Mouse (Mus musculus) frontal cortex, adult (tissue): Measurements from ENCODE around the gene S100a7a.

Experiments
- ATAC-seq: cut with Nextera tagmentation; 2 replicates; pipeline ENCODE4 v1.9.2; 2017; ENCODE audit warnings: mild to moderate bottlenecking, moderate library complexity, mixed read lengths; ENCODE audit not compliant: low TSS enrichment

The S100a7a gene

DNA sequence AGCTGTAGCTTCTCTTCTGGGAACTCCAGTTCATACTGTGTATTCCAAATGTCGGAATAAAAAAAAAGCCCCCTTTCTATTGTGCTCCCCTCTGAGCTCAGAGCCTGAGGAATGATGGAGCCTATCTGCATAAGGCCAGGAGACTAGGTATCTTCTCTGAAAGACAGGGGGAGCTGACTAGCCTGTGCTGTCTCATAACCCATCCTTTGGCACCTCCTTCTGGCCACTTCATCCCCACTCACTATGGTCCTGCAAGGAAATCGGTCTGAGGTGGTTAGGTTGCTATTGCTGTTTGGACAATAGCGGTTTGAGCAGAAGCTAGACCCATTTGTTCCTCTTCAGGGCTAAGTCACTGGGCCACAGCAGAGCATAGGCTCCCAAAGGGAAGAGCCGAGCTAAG lies 26.0 kb upstream of the S100a7a start:
- peak; percentile 90 for ATAC-seq

DNA sequence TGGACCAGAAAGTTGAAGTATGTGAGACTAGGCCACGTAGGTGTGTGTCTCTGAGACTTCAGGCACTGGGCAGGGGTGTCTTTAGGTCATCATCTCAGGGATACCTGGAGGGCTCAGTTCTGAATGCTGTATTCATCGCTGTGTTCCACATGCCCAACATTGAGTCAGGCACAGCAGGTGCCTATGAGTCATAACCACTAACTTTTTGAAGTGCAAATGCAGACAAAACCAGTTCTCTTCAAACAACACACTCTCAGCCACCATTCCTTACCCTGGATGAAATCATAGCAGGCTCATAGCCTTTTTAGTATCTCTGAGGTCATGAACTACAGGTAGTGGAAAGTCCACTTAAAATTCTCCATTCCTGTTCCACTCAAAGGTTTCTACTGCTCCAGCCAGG lies 24.5 kb upstream of the S100a7a start:
- ATAC-seq, result peak; percentile 64; the same call in 1 of the 2 replicates

DNA sequence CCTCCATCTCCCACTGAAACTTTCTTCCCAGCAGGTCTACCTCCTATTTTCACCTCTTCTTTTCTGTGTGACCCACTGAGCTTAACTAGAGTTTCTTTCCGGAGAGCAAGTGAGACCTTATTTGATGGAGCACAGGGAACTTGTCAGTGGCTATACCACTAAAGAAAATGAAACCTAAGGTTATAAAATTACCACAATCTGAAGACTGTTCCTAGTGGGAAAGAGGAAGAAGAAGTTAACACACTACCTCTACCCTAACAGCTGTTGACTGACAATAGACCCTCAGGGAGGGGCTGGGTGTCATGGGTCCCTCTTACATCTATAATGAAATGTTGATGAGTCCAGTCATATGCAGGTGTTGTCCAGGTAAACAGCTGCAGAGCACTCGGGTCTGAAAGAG lies 21.8 kb upstream of the S100a7a start:
- ATAC-seq, result no peak

GRCm38 (mm10) chr3:90638511-90639275 lies 15.1 kb upstream of the S100a7a start:
- no peak for ATAC-seq

DNA sequence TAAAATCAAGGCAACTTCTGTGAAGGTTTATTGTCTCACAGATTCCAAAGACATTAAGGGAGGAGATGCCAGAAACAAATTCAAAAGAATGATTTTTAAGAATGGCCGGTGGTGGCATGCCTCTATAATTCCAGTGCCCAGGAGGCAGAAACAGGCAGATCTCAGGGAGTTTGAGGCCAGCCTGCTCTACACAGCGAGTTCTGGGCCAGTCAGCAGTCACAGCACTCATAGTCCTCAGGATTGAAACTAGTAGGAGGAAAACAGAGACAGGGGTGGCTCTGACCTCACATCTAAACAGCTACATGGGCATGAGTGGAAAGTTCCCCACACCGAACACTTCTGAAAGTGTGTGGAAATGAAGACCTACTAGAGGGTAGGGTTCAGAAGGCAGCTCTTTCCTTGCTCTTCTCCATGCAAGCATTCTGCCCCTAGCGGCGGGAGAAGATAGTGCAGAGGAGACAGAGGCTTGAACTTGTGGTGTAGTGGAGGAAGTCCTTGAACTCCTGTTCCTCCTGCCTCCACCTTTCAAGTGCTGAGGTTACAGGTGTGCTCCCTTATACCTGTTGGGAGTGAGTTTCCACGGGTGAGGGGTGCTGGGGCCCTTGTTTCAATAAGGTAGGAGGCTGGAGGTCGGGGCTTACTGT lies 14.2 kb upstream of the S100a7a start:
- no peak; the same call in 1 of the 2 replicates for ATAC-seq

- no peak for ATAC-seq
Measured at GRCm38 (mm10) chr3:90640981-90641380, 12.8 kb upstream of the S100a7a start.

DNA sequence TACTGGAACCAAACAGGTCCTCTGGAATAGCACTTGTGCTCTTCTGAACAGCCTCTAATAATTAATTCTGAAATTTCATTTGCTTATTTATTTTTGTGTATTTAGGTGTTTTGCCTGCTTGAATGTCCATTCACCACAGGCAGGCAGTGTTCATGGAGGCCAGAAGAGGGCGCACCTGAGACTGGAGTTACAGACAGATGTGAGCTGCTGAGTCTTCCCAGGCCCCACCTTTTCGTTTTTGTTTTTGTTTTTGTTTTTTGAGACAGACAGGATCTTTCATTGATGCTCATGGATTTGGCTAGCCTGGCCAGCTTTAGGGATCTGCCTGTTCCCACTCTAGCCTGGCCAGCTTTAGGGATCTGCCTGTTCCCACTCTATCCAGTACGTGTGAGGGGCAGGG lies 9.6 kb upstream of the S100a7a start:
- ATAC-seq, result no peak

- no peak for ATAC-seq
Measured at GRCm38 (mm10) chr3:90647291-90647690, 6.5 kb upstream of the S100a7a start.

DNA sequence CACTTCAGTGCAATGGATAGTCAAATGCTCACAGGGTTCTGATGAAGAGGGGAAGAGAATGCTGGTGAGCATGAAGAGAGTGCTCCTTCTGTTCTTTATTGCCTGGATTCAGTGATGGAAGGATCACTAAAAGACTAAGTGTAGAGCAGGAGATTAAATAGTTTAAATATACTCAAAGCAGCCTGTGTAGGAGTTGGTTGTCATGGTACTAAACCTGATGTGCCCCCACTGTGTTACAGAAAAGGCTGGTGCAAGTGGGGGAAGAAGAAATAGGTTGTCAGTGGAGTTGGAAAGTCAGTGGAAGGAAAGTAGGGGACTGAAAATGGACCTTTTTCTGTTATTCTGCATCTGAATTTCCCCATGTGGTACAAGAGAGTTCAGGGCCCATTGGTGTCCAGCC lies 4.8 kb upstream of the S100a7a start:
- peak; percentile 64 for ATAC-seq

GRCm38 (mm10) chr3:90649832-90650231 lies 4.0 kb upstream of the S100a7a start:
- ATAC-seq, result peak; percentile 83

DNA sequence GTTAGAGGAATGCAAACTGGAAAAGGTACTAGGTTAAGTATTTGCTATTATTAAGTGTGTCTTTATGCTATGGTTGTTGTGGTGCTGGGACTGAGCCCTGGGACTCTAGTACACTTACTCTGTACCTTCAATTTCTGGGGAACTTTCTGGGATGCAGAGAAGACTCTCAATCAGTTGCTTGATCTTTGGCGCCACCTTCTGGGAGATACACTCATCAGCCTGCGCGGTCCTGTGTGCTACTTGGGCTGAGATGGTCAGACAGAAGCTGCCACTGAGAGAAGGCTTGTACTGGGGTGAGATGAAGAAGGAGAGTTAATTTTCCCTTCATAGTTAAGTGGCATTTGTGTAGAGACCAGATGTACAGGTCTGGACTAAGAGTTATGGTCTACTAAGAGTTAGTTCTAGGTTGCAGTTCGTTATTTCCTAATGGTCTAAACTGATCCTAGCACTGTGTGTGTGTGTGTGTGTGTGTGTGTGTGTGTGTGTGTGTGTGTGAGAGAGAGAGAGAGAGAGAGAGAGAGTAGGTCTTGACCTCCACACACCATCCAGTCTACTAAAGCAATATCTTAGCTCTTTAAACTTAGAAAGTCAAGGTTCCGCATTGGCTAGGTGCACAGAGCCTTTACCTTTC lies 824 bp upstream of the S100a7a start:
- peak; percentile 82 for ATAC-seq

DNA sequence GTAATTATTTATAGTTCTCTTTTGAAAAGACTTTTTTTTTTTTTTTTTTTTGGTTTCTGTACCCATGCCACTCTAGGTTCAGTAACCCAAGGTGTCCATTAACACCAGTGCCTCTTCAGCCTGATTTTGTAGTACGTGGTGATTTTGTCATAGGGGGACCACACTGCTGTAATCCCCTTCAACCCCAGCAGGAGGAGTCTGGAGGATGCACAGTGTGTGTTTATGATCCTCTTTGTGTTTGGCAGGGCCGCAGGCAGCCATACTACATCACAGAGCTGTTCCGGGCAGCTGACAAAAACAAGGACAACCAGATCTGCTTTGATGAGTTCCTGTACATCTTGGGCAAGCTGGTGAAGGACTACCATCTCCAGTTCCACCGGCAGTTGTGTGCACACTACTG lies 3.6 kb downstream of the S100a7a start:
- ATAC-seq, result no peak

DNA sequence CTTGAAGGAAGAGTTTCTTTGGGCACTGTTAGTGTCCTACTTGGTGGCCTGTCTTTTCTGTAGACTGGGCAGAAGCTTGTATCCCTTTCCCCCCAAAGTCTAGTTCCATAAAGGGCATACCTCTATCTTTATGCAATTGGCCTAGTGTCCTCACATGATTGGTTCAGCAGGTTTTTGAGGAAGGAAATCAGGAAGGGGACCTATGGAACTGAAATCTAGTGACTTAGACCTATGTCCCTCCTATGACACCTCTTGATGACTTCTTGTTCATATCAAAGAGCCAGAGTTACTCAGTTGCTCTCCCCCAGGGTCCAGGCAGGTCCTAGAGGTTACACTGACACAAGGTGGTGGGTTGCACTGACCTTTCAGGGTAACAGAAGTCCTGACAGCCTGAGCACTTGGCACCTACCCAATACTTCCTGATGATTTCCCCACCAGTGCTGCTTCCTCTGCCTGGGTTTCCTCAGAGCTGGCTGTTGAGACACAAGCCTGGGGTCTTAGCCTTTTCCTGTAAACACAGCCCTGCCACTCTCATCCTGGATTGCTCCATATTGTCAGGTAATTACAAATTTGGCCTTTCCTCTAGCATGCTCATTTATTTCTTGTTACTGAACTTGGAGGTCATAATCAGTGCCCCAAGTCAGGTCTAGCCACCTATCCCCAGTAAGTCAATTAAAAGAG lies 5.7 kb downstream of the S100a7a start:
- no peak for ATAC-seq

- ATAC-seq, result no peak
Measured at GRCm38 (mm10) chr3:90664219-90664618, 10.4 kb downstream of the S100a7a start.

DNA sequence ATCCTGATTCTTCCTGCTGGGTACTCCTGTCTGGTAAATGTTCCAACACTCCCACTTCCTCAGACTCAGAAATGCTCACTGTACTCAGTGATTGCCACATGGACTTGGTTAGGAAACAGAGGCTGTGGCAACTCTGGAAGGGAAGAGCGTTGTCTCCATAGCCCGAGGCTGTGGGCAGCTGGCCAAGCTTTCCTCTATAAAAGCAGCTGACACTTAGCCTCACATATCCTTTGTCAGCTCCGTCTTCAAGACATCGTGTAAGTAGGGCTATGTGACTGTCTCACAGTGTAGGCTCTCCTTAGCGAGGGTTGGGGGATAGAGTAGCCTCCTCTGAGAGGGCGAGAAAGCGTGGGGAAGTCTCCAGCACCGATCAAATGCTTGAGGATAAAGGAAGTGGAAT lies 15.0 kb downstream of the S100a7a start, which contains the start of gene S100a8:
Gene S100a8 (plus strand): TSS at position 133 of the 400 bp plus-strand sequence.
- no peak for ATAC-seq

DNA sequence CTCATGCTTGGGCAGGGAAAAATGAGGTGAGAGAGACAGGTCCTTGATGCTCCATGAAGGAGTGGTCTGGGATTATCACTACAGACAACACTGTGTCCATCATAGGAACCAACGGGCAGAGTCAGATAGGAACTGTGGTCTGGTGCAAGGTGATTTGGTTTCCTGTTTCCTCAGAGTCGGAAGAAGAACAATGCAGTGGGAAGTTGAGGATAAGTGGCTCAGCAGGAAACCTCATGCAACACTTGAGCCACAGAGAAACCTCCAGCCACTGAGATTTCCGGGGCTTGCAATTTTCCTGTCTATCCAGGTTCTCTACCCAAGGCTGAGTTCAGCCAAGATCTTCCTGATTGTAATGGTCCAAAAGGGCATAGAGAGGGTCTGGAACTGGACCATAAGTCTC lies 24.8 kb downstream of the S100a7a start:
- ATAC-seq, result no peak

DNA sequence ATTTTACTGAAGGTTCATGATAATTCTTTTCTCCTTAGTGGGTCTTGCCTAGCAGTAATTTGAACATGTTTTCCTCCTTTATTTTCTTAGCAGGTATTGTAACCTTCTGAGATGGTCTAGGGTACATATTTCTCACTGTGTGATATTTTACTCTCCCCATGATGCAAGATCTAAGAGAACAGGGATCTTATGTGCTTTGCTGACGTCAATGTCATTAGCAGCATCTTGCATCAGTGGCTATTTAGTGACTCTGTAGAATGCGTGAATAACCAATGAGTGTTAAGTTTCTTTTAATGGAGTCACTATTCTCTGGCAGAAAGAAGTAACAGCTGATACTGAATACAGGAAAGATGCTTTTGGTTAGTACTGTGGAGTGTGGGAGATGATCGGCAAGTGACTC lies 30.1 kb downstream of the S100a7a start:
- no peak for ATAC-seq

DNA sequence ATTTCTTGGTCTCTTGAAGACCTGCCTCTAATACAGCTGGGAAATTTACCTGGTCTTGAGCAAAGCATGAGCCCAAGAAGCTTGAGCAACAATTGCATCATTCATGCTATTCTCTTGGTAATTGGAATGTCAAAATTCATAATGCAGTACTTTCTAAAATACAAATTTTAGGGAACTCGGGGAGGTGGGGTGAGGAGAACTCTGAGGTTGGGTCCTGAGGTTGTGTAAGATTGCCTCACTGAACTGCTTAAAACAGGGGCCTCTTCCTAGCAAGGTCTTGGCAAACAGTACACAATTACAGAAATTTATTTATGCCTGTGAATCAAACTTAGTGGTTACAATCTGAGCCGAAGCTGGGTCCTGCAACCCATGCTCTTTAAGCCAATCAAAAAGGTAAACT lies 33.0 kb downstream of the S100a7a start:
- ATAC-seq, result no peak

- ATAC-seq, result no peak
Measured at GRCm38 (mm10) chr3:90693496-90693895, 39.7 kb downstream of the S100a7a start.

DNA sequence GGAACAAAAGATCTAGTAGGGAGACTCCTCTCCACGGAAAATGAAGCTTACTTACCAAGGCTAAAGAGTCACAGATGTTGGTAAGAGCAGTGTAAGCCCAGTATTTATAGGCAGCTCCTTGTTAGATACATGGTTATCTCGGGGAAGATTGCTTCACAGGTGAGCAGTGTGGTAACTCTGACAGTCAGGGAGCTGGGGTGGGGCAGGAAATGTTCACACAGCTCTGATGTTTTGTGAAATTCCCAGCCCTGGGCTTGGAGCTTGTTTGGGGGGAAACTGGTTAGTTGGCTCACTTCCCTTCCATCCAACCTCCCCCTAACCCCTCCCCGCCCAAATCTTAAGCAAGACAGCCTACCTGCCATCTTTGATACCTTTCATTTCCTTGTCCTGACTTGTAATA lies 41.8 kb downstream of the S100a7a start, which contains the start of gene S100a9:
Gene S100a9 (minus strand): TSS at position 109 of the 400 bp plus-strand sequence.
- no peak for ATAC-seq

DNA sequence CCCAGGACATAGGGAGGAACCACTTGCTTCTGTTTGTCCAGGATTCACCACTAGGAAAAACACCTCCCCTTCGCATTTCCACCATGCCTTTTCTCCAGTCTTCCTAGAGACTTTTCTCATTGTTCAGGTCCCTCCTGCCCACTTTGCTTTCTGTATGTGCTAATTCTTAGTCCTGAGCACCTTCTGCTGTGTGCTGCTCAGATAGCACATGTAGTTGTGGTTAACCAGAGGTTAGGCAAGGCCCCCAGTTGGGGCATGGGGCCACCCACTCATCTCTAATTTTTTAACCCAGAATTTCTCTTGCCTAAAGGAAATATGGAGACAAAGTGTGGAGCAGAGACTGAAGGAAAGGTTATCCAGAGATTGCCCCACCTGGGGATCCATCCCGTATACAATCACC lies 48.4 kb downstream of the S100a7a start:
- no peak for ATAC-seq
